ENCODE assay signal across 23 mouse cellular contexts in the genomic region with DNA sequence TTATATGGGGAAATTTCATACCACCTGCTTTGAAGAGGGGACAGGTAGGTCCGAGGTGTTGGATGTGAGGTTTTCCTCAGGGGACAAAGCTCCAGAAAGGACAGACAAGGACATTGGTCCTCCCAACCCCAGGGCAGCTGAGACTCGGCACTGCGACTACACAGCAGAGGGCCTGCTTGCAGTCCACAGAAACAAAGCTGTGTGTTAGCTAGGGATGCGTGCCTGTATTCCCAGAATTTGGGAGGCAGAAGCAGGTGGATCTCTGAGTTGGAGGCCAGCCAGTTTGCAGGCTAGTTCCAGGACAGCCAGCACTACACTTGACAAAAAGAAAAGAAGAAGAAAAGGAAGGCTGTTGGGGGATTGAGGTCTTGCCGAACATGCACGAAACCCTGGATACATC.
"Had no signal": no experiment of that assay in that cellular context is flagged by ENCODE, and none has a peak within 500 bp of the region (broad histone marks: within the 10 kb centered on the region; RNA-seq: fewer than 3 reads in every experiment).

No protein-coding gene starts in this region.

- H3K9me3 ChIP-seq: heart, embryonic 12.5 days; hindbrain, embryonic 13.5 days; hindbrain, embryonic 15.5 days; kidney, embryonic 15.5 days; limb, embryonic 15.5 days; liver, embryonic 12.5 days had no signal

- DNase-seq: gastrocnemius, postnatal 14 days; gastrocnemius, postnatal 36 days; heart, adult 11 months; heart, adult 2 months; heart, postnatal 10 days; kidney, adult 11 months; kidney, adult 2 months; kidney, adult 9 months; kidney, postnatal 14 days; kidney, postnatal 36 days; layer of hippocampus, adult 9-11 months; layer of hippocampus, postnatal 36 days; left cerebral cortex, postnatal 4 days had no signal

- H3K4me3 ChIP-seq: heart, adult 2 months; heart, embryonic 12.5 days; hindbrain, embryonic 13.5 days; hindbrain, embryonic 15.5 days; kidney, embryonic 15.5 days; limb, embryonic 13.5 days; limb, embryonic 15.5 days; liver, embryonic 12.5 days had no signal

- H3K4me1 ChIP-seq: hindbrain, embryonic 13.5 days; kidney, embryonic 15.5 days; limb, embryonic 15.5 days; liver, embryonic 12.5 days had no signal

- H3K4me2 ChIP-seq: heart, embryonic 12.5 days; hindbrain, embryonic 13.5 days; hindbrain, embryonic 15.5 days; kidney, embryonic 15.5 days; limb, embryonic 13.5 days; limb, embryonic 15.5 days; liver, embryonic 12.5 days had no signal

- H3K36me3 ChIP-seq: heart, embryonic 12.5 days; kidney, embryonic 15.5 days; limb, embryonic 13.5 days; limb, embryonic 15.5 days; liver, embryonic 12.5 days had no signal

- H3K9ac ChIP-seq: heart, embryonic 12.5 days; hindbrain, embryonic 13.5 days; hindbrain, embryonic 15.5 days; kidney, embryonic 15.5 days; limb, embryonic 13.5 days; limb, embryonic 15.5 days; liver, embryonic 12.5 days had no signal

- ATAC-seq: hindbrain, postnatal 0 days; intestine, embryonic 16.5 days; liver, embryonic 12.5 days had no signal

- H3K27me3 ChIP-seq: heart, embryonic 12.5 days; hindbrain, embryonic 13.5 days; hindbrain, embryonic 15.5 days; kidney, embryonic 15.5 days; limb, embryonic 13.5 days; limb, embryonic 15.5 days; liver, embryonic 12.5 days had no signal

- H3K27ac ChIP-seq: heart, adult 2 months; hindbrain, embryonic 13.5 days; hindbrain, embryonic 15.5 days; hindbrain, postnatal 0 days; kidney, embryonic 15.5 days; kidney, postnatal 0 days; limb, embryonic 13.5 days; limb, embryonic 15.5 days; liver, embryonic 12.5 days had no signal
